Mouse (Mus musculus): ENCODE measurements at regions not wholly inside any gene's neighbourhood (a gene's known extent, or its start where the extent isn't known, plus 50 kb on each side); places are given as distances from the start of the nearest gene placed in this dataset.

- DNase-seq (ENCODE audit: extremely low spot score): no peak
These were observed 60.6 kb downstream of the Crygs start for GRCm38 (mm10) chr16:22750725-22751287.

- no peak for DNase-seq (ENCODE audit: extremely low spot score)
These were observed 67.1 kb downstream of the Crygs start for GRCm38 (mm10) chr16:22744121-22744855.

GRCm38 (mm10) chr16:22743461-22743860, 67.9 kb downstream of the Crygs start:
- DNase-seq (ENCODE audit: extremely low spot score): no peak

- DNase-seq (ENCODE audit: extremely low spot score): no peak
These were observed 69.9 kb downstream of the Crygs start for GRCm38 (mm10) chr16:22741496-22741895.

GRCm38 (mm10) chr16:22734529-22735022, 76.8 kb downstream of the Crygs start:
- peak; percentile 2 for DNase-seq (ENCODE audit: extremely low spot score)

- peak; percentile 9 for DNase-seq (ENCODE audit: extremely low spot score)
These were observed 76.9 kb upstream of the Dgkg start for GRCm38 (mm10) chr16:22733772-22734528.

- no peak for DNase-seq (ENCODE audit: extremely low spot score)
These were observed 72.1 kb upstream of the Dgkg start for GRCm38 (mm10) chr16:22729096-22729495.

- no peak for DNase-seq (ENCODE audit: extremely low spot score)
These were observed 68.2 kb upstream of the Dgkg start for GRCm38 (mm10) chr16:22725261-22725660.

- DNase-seq (ENCODE audit: extremely low spot score): no peak
These were observed 66.3 kb upstream of the Dgkg start for GRCm38 (mm10) chr16:22723333-22723732.

GRCm38 (mm10) chr16:22719791-22720190, 62.8 kb upstream of the Dgkg start:
- DNase-seq (ENCODE audit: extremely low spot score): peak; percentile 30

- DNase-seq (ENCODE audit: extremely low spot score): no peak
These were observed 62.3 kb upstream of the Dgkg start for GRCm38 (mm10) chr16:22719304-22719703.

GRCm38 (mm10) chr16:22717462-22717861, 60.4 kb upstream of the Dgkg start:
- no peak for DNase-seq (ENCODE audit: extremely low spot score)

- DNase-seq (ENCODE audit: extremely low spot score): no peak
These were observed 59.3 kb upstream of the Dgkg start for GRCm38 (mm10) chr16:22716306-22716830.

- no peak for DNase-seq (ENCODE audit: extremely low spot score)
These were observed 57.3 kb upstream of the Dgkg start for GRCm38 (mm10) chr16:22714315-22714714.

- DNase-seq (ENCODE audit: extremely low spot score): no peak
These were observed 51.7 kb upstream of the Dgkg start for GRCm38 (mm10) chr16:22708768-22709167.

Measured in embryo, embryonic 9.5 days (tissue).